Mouse (Mus musculus) heart, adult 2 months (tissue): Measurements from ENCODE around the gene Gm973.

Experiments used
- CTCF ChIP-seq: fragments of 200-600 bp; IDR thresholded peaks from 2 replicates; pipeline ENCODE4 v1.8.1; 2022; ENCODE audit warnings: antibody characterized with exemption, mild to moderate bottlenecking, moderate library complexity
- POLR2A ChIP-seq: fragments of 200-500 bp; IDR thresholded peaks from 2 replicates; pipeline ENCODE4 v1.6.1; 2011; ENCODE audit warnings: mild to moderate bottlenecking, low read depth, low read length, control low read depth; ENCODE audit not compliant: insufficient read depth

GRCm38 (mm10) chr1:59548486-59548885 lies 32.4 kb downstream of the Gm973 start:
- TF ChIP-seq POLR2A (no peak), CTCF (no peak)
